Mouse (Mus musculus) CH12.LX (cell line): ENCODE results near the gene Dnajc11. TPM values are rescaled to one million over a fixed set of nuclear protein-coding genes. Genes with fewer than 3 reads are reported as not detected.

ENCODE experiments used
- DNase-seq: peaks from one replicate; pipeline ENCODE4 v3.0.0-alpha.2; 2013; ENCODE audit errors: extremely low read depth
- H3K27ac ChIP-seq: 2 replicates; pipeline ENCODE4 v1.5.1; 2012; ENCODE audit warnings: low read depth, mild to moderate bottlenecking, control low read depth, moderate library complexity; ENCODE audit not compliant: insufficient read depth
- H3K27me3 ChIP-seq: replicated peaks from 2 replicates; pipeline ENCODE3; 2012; ENCODE audit warnings: inconsistent platforms
- H3K36me3 ChIP-seq, 2 experiments: replicated peaks in 1 of 2; 2 replicates each; pipeline versions ENCODE3 to v1.6.1; 2012; ENCODE audit warnings: inconsistent platforms in 1 of 2, low read length in 1 of 2, mild to moderate bottlenecking in 1 of 2, mixed read lengths in 1 of 2, moderate library complexity in 1 of 2; ENCODE audit not compliant: control insufficient read depth in 1 of 2, insufficient read depth in 1 of 2
- H3K4me1 ChIP-seq, 2 experiments: 2 replicates each; pipeline ENCODE4 v1.6.1; 2012; ENCODE audit warnings: inconsistent platforms in 1 of 2, moderate library complexity in 1 of 2; ENCODE audit not compliant: insufficient read depth in 2 of 2, control insufficient read depth in 1 of 2
- H3K4me2 ChIP-seq: 2 replicates; pipeline ENCODE4 v1.6.1; 2012; ENCODE audit warnings: low read depth, mild to moderate bottlenecking, control low read depth; ENCODE audit not compliant: poor library complexity, insufficient read depth, severe bottlenecking
- H3K4me3 ChIP-seq, 3 experiments: fragments of 150-350 bp in 1 of 3; sonication (generic) in 1 of 3; replicated peaks in 1 of 3; 2 replicates each; pipeline versions ENCODE3 to v1.5.1; 2011 to 2012; ENCODE audit warnings: low read depth in 2 of 3, low read length in 2 of 3, mild to moderate bottlenecking in 2 of 3, moderate library complexity in 2 of 3, control low read depth in 1 of 3, improper control_type of control experiment in 1 of 3, inconsistent platforms in 1 of 3, mixed read lengths in 1 of 3; ENCODE audit not compliant: poor library complexity in 1 of 3
- H3K79me2 ChIP-seq: replicated peaks from 2 replicates; pipeline ENCODE4 v1.6.1; 2012; ENCODE audit warnings: mild to moderate bottlenecking, moderate library complexity; ENCODE audit not compliant: control insufficient read depth, poor library complexity, insufficient read depth, severe bottlenecking; ENCODE audit errors: extremely low read depth
- H3K9ac ChIP-seq: 2 replicates; pipeline ENCODE4 v1.6.1; 2012; ENCODE audit warnings: low read depth, mild to moderate bottlenecking, control low read depth, moderate library complexity; ENCODE audit not compliant: insufficient read depth
- H3K9me3 ChIP-seq: replicated peaks from 2 replicates; pipeline ENCODE3; 2012; ENCODE audit warnings: low read length, inconsistent platforms, mixed read lengths
- CHD1 ChIP-seq: IDR thresholded peaks from 2 replicates; pipeline ENCODE4 v1.6.1; 2012; ENCODE audit warnings: low read depth, low read length, improper control_type of control experiment, inconsistent platforms
- E2F4 ChIP-seq: IDR thresholded peaks from 2 replicates; pipeline ENCODE4 v1.6.1; 2011; ENCODE audit warnings: low read depth, low read length, improper control_type of control experiment; ENCODE audit not compliant: insufficient replicate concordance
- ELF1 ChIP-seq: IDR thresholded peaks from 2 replicates; pipeline ENCODE4 v1.6.1; 2014; ENCODE audit warnings: low read depth, mild to moderate bottlenecking, inconsistent platforms, low read length, improper control_type of control experiment
- EP300 ChIP-seq: IDR thresholded peaks from 2 replicates; pipeline ENCODE4 v1.6.1; 2011; ENCODE audit warnings: low read length, improper control_type of control experiment
- GABPA ChIP-seq: IDR thresholded peaks from 2 replicates; pipeline ENCODE4 v1.6.1; 2012; ENCODE audit warnings: low read depth, low read length, improper control_type of control experiment, inconsistent platforms; ENCODE audit not compliant: insufficient replicate concordance
- HCFC1 ChIP-seq: IDR thresholded peaks from 2 replicates; pipeline ENCODE4 v1.6.1; 2012; ENCODE audit warnings: low read depth, mild to moderate bottlenecking, inconsistent platforms, low read length, improper control_type of control experiment
- IRF4 ChIP-seq: IDR thresholded peaks from 2 replicates; pipeline ENCODE4 v1.6.1; 2014; ENCODE audit warnings: low read depth, mild to moderate bottlenecking, inconsistent platforms, low read length, improper control_type of control experiment
- JUN ChIP-seq: IDR thresholded peaks from 2 replicates; pipeline ENCODE4 v1.6.1; 2011; ENCODE audit warnings: low read depth, mild to moderate bottlenecking, low read length, improper control_type of control experiment, moderate library complexity; ENCODE audit not compliant: insufficient read depth
- JUND ChIP-seq: conservative IDR thresholded peaks from 2 replicates; pipeline ENCODE4 v1.6.1; 2011; ENCODE audit warnings: low read depth, low read length, improper control_type of control experiment
- MAZ ChIP-seq: IDR thresholded peaks from 2 replicates; pipeline ENCODE4 v1.6.1; 2012; ENCODE audit warnings: low read depth, mild to moderate bottlenecking, inconsistent platforms, low read length, improper control_type of control experiment, moderate library complexity
- MEF2A ChIP-seq: IDR thresholded peaks from 2 replicates; pipeline ENCODE4 v1.6.1; 2014; ENCODE audit warnings: low read depth, mild to moderate bottlenecking, inconsistent platforms, low read length, improper control_type of control experiment, borderline replicate concordance
- MXI1 ChIP-seq: IDR thresholded peaks from 2 replicates; pipeline ENCODE4 v1.6.1; 2011; ENCODE audit warnings: mild to moderate bottlenecking, low read depth, low read length, improper control_type of control experiment
- MYC ChIP-seq: IDR thresholded peaks from 2 replicates; pipeline ENCODE4 v1.6.1; 2011; ENCODE audit warnings: low read depth, mild to moderate bottlenecking, improper control_type of control experiment, low read length
- NELFE ChIP-seq: IDR thresholded peaks from 2 replicates; pipeline ENCODE4 v1.6.1; 2011; ENCODE audit warnings: low read depth, low read length, improper control_type of control experiment
- NRF1 ChIP-seq: IDR thresholded peaks from 2 replicates; pipeline ENCODE4 v1.6.1; 2014; ENCODE audit warnings: low read depth, mild to moderate bottlenecking, inconsistent platforms, low read length, improper control_type of control experiment, moderate library complexity
- PAX5 ChIP-seq: IDR thresholded peaks from 2 replicates; pipeline ENCODE4 v1.6.1; 2012; ENCODE audit warnings: low read length, inconsistent platforms, mixed read lengths
- POLR2A ChIP-seq: IDR thresholded peaks from 2 replicates; pipeline ENCODE4 v1.6.1; 2011; ENCODE audit warnings: low read depth, mild to moderate bottlenecking, improper control_type of control experiment, low read length
- RAD21 ChIP-seq: IDR thresholded peaks from 2 replicates; pipeline ENCODE4 v1.6.1; 2011; ENCODE audit warnings: low read depth, mild to moderate bottlenecking, low read length, improper control_type of control experiment, moderate library complexity
- RCOR1 ChIP-seq: conservative IDR thresholded peaks from 2 replicates; pipeline ENCODE4 v1.6.1; 2012; ENCODE audit warnings: low read depth, mild to moderate bottlenecking, inconsistent platforms, low read length, improper control_type of control experiment
- SIN3A ChIP-seq: IDR thresholded peaks from 2 replicates; pipeline ENCODE4 v1.6.1; 2012; ENCODE audit warnings: low read length, improper control_type of control experiment, inconsistent platforms
- TBP ChIP-seq: conservative IDR thresholded peaks from 2 replicates; pipeline ENCODE4 v1.6.1; 2011; ENCODE audit warnings: low read depth, low read length, improper control_type of control experiment
- TCF12 ChIP-seq: IDR thresholded peaks from 2 replicates; pipeline ENCODE4 v1.6.1; 2014; ENCODE audit warnings: low read depth, mild to moderate bottlenecking, inconsistent platforms, low read length, improper control_type of control experiment
- USF1 ChIP-seq: IDR thresholded peaks from 2 replicates; pipeline ENCODE4 v1.6.1; 2014; ENCODE audit warnings: low read depth, mild to moderate bottlenecking, inconsistent platforms, low read length, improper control_type of control experiment
- USF2 ChIP-seq: conservative IDR thresholded peaks from 2 replicates; pipeline ENCODE4 v1.6.1; 2011; ENCODE audit warnings: low read depth, low read length, improper control_type of control experiment
- ZC3H11A ChIP-seq: IDR thresholded peaks from 2 replicates; pipeline ENCODE4 v1.6.1; 2012; ENCODE audit warnings: low read depth, mild to moderate bottlenecking, inconsistent platforms, low read length, improper control_type of control experiment
- ZKSCAN1 ChIP-seq: IDR thresholded peaks from 2 replicates; pipeline ENCODE4 v1.6.1; 2012; ENCODE audit warnings: low read depth, inconsistent platforms, low read length, improper control_type of control experiment, borderline replicate concordance
- ZMIZ1 ChIP-seq: IDR thresholded peaks from 2 replicates; pipeline ENCODE4 v1.6.1; 2012; ENCODE audit warnings: low read depth, mild to moderate bottlenecking, inconsistent platforms, low read length, improper control_type of control experiment
- ZNF384 ChIP-seq: IDR thresholded peaks from 2 replicates; pipeline ENCODE4 v1.6.1; 2012; ENCODE audit warnings: low read depth, low read length, improper control_type of control experiment, inconsistent platforms
- dilution Hi-C: fragments of 300-500 bp; cut with MboI; formaldehyde crosslinking; loops from 2 replicates; pipeline ENCODE4 v1.14.3; 2020; ENCODE audit warnings: low sequenced_read_pairs; ENCODE audit not compliant: extremely low pct_unique_long_range_greater_than_20kb, extremely low pct_ligation_motif_present
- in situ Hi-C: fragments of 300-500 bp; cut with MboI; formaldehyde crosslinking; loops from 3 replicates; pipeline ENCODE4 v1.14.3; 2019; ENCODE audit warnings: low sequenced_read_pairs, low pct_ligation_motif_present, low pct_unique_long_range_greater_than_20kb, mixed read lengths
- polyA plus RNA-seq: library from polyadenylated mRNA; unstranded; fragments of >175 nt; gene quantifications from 2 replicates; pipeline ENCODE4 v1.2.1, GENCODE M21; 2012; ENCODE audit warnings: low read depth; ENCODE audit not compliant: insufficient read length
- total RNA-seq, 2 experiments: library from RNA; depleted of rRNA; stranded (reverse); fragments of 300-350 nt in 1 of 2; fragments of >200 nt in 1 of 2; gene quantifications; 2 replicates each; pipeline ENCODE4 v1.2.3; 2012 to 2014

Gene Dnajc11
- total and polyA plus RNA-seq, 3 experiments = 63.5 to 102 (median 75.6) TPM

- Histone ChIP-seq H3K4me3 (peak overlapping the region; percentile 81 to 98 (median 95)), H3K27me3 (peaks cover 15% of the 10 kb centered on the region), H3K79me2 (0 out of 2 replicates have a peak, but pooled peaks cover 4% of the 10 kb centered on the region), H3K9ac (peak overlapping the region; percentile 82), H3K4me1 (peaks cover 6 to 15% of the 10 kb centered on the region in 2 experiments), H3K36me3 (peaks cover 19 to 29% of the 10 kb centered on the region in 2 experiments), H3K4me2 (peak overlapping the region; percentile 81), H3K27ac (peak overlapping the region; percentile 7; the same call in 1 of the 2 replicates), H3K9me3 (no peaks in the 10 kb centered on the region)
- in situ Hi-C loops = no loop called here
- dilution Hi-C loops = no loop called here
- no peak for DNase-seq
- TF ChIP-seq PAX5 = no peak
- no peak for TF ChIP-seq IRF4
- no peak for TF ChIP-seq NELFE
- no peak for TF ChIP-seq RAD21
- no peak for TF ChIP-seq ZC3H11A
- TF ChIP-seq MXI1 = peak; percentile 31; the same call in 1 of the 2 replicates
- no peak for TF ChIP-seq RCOR1
- 0 out of 2 replicates have a peak, but pooled peaks have one; percentile 21 for TF ChIP-seq ZMIZ1
- TF ChIP-seq MAZ = no peak
- no peak for TF ChIP-seq ZKSCAN1
- TF ChIP-seq E2F4 = no peak
These were observed 62.1 kb downstream of the Dnajc11 start for GRCm38 (mm10) chr4:151995371-151996172.

DNA sequence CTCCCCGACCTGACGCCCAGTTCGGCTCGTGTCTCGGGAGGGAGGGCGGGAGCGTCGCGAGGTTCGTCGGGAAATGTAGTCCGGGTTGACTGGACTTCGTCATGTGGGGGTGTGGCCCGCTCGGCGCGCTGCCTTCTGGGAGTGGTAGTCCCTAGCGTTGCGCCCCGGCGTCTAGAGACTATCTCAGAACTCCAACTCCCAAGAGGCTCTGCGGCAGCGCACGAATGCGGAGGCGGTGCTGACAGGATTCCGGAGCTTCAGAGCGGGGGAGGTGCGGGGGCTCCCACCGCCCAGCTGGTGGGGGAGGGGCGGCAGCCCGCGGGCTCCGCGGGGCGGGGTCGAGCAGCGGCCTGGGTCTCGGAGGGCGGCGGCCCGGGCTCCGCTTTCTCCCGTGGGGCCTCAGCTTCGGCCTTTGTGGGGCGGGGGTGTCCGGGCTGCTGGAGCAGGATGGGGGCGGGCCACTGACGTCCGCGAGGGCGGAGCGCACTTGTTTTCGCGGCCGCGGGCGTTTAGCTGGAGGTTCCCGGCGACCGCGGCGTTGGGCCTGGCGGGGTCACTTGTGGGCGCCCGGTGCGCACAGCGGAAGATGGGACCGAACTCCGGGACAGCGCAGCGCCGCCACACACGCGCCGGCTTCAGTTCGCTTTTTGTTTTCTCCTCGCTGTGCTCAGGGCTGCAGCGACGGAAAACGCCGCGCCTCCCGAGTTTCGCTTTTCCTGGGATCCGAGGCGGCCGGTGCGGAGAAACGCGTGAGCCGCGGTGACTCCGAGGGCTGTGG is 62.9 kb downstream of the Dnajc11 start, which contains the start of gene Phf13:
Gene Phf13 (minus strand): TSS at position 86 of the 778 bp plus-strand sequence.
- Histone ChIP-seq H3K79me2 (0 out of 2 replicates have a peak, but pooled peaks cover 4% of the 10 kb centered on the region), H3K9ac (peak within 1 kb of the TSS; percentile 88), H3K36me3 (peaks cover 12 to 21% of the 10 kb centered on the region in 2 experiments), H3K4me2 (peak within 1 kb of the TSS; percentile 89), H3K27ac (peak within 1 kb of the TSS; percentile 40; the same call in 1 of the 2 replicates), H3K27me3 (peaks cover 15% of the 10 kb centered on the region), H3K4me1 (peaks cover 6 to 15% of the 10 kb centered on the region in 2 experiments), H3K9me3 (no peaks in the 10 kb centered on the region), H3K4me3 (peak within 1 kb of the TSS; percentile 81 to 98 (median 95))
- DNase-seq = peak; percentile 99
- in situ Hi-C loops = no loop called here
- dilution Hi-C loops = no loop called here
- TF ChIP-seq JUN (no peak), NRF1 (peak; percentile 19; the same call in 1 of the 2 replicates), ELF1 (peak; percentile 83), MYC (peak; percentile 53; the same call in 1 of the 2 replicates), USF1 (peak; percentile 34; the same call in 1 of the 2 replicates), JUND (no peak), ZNF384 (no peak), TBP (0 out of 2 replicates have a peak, but pooled peaks have one; percentile 24), IRF4 (no peak), MAZ (peak; percentile 77; the same call in 1 of the 2 replicates), E2F4 (no peak), EP300 (no peak), POLR2A (peak; percentile 42; the same call in 1 of the 2 replicates), GABPA (peak; percentile 87; the same call in 1 of the 2 replicates), CHD1 (no peak), USF2 (no peak; the same call in 1 of the 2 replicates), SIN3A (peak; percentile 60), TCF12 (no peak; the same call in 1 of the 2 replicates), MXI1 (peak; percentile 44; the same call in 1 of the 2 replicates), MEF2A (no peak; the same call in 1 of the 2 replicates), HCFC1 (peak; percentile 93)
